Mouse (Mus musculus): ENCODE results near the gene Gc. TPM values are rescaled to one million over a fixed set of nuclear protein-coding genes. Genes with fewer than 3 reads are reported as not detected.

Gc gene
- polyA plus RNA-seq, 1 experiment: not detected

- H3K4me3 ChIP-seq (ENCODE audit: insufficient read depth, low read length): no peak overlapping the region
- no peak for TF ChIP-seq POLR2A (IDR thresholded peaks at IDR 0.05; ENCODE audit: low read depth, low read length)
- TF ChIP-seq CTCF (IDR thresholded peaks at IDR 0.05; ENCODE audit: borderline replicate concordance, insufficient read depth, low read length): no peak
- H3K4me1 ChIP-seq (ENCODE audit: control insufficient read depth, insufficient read depth, low read length): no peaks in the 10 kb centered on the region
- no peak overlapping the region for H3K27ac ChIP-seq (ENCODE audit: insufficient read depth, low read length)
Observed at GRCm38 (mm10) chr5:89381340-89381739, 76.4 kb downstream of the Gc start.

- H3K27ac ChIP-seq (ENCODE audit: insufficient read depth, low read length): peak overlapping the region; percentile 32; the same call in 1 of the 2 replicates
- H3K4me3 ChIP-seq (ENCODE audit: insufficient read depth, low read length): no peak overlapping the region
- H3K4me1 ChIP-seq (ENCODE audit: control insufficient read depth, insufficient read depth, low read length): no peaks in the 10 kb centered on the region
- no peak for TF ChIP-seq CTCF (IDR thresholded peaks at IDR 0.05; ENCODE audit: borderline replicate concordance, insufficient read depth, low read length)
- TF ChIP-seq POLR2A (IDR thresholded peaks at IDR 0.05; ENCODE audit: low read depth, low read length): no peak
Observed at GRCm38 (mm10) chr5:89370140-89370539, 87.6 kb downstream of the Gc start.

DNA sequence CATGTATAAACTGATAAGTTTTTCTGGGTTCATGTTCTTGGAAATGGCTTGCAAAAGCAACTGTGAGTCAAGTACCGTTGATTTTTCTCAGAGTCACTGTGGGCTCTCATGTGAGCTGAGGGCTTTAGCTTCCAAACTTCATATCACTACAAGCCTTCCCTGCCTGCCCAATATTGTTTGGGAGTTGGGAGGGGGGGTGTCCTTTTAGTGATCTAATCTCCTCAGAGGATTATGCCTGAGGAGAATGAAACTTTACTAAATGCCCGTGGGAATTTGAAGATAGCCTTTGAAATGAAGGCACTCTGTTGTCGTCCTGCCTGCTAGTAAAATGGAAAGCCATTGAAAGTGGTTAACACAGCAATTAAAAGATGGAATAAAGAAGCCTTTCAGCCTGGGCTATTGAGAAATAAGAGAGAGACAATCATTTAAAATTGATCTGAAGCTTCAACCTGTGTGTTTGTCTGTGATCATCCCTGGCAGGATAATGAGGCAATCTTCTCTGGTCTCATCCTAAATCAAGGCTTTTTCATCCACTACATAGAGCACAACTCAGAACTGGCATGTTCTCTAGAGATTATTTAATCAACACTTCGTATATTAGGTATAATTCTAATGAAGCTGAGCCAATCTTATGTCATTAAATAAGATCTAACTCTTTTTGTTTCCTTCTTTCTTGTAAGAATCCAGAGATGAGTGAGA, 89.5 kb downstream of the Gc start:
- TF ChIP-seq POLR2A (IDR thresholded peaks at IDR 0.05; ENCODE audit: low read depth, low read length) (no peak), CTCF (IDR thresholded peaks at IDR 0.05; ENCODE audit: borderline replicate concordance, insufficient read depth, low read length) (no peak)
- no peak overlapping the region for H3K4me3 ChIP-seq (ENCODE audit: insufficient read depth, low read length)
- H3K4me1 ChIP-seq (ENCODE audit: control insufficient read depth, insufficient read depth, low read length): no peaks in the 10 kb centered on the region
- H3K27ac ChIP-seq (ENCODE audit: insufficient read depth, low read length): no peak overlapping the region

Other genes starting within 250 kb of the Gc start
- gene Npffr2, start 69.5 kb upstream of the Gc start, polyA plus RNA-seq (2011; ENCODE audit: insufficient read length, low read depth, missing spikeins): not detected in 2 replicates